Mouse (Mus musculus) lung, adult 10 weeks (tissue): Measurements from ENCODE around the gene Zfp787. TPM values are rescaled to one million over a fixed set of nuclear protein-coding genes. Genes with fewer than 3 reads are reported as not detected.

ENCODE experiments used
- polyA plus RNA-seq: library from polyadenylated mRNA; stranded (reverse); fragments of 350-450 nt; fragmentation: Illumina TruSeq; extraction: RNeasy Lipid Tissue Mini Kit (QIAGEN cat#74804); gene quantifications from one replicate; pipeline ENCODE4 v1.2.3, GENCODE M21; 2014; ENCODE audit warnings: low read depth, low replicate concordance; ENCODE audit not compliant: insufficient read depth

Zfp787 gene
- polyA plus RNA-seq: 20.2 TPM

GRCm38 (mm10) chr7:6155901-6156411, at the start of gene Zfp787:
Zfp787 (minus strand) TSS chr7:6155997.

GRCm38 (mm10) chr7:6196790-6197189, 41.0 kb upstream of the Zfp787 start, which contains the start of gene Galp:
Galp (plus strand) TSS chr7:6197090.

GRCm38 (mm10) chr7:6172006-6172649, 16.3 kb upstream of the Zfp787 start, which contains the start of gene Zfp444:
Zfp444 (plus strand) TSS chr7:6172226.

Other genes starting within 250 kb of the Zfp787 start
- gene Vmn1r65, start 145.0 kb downstream of the Zfp787 start, polyA plus RNA-seq: not detected
- not detected for gene Nlrp4c, start 110.8 kb downstream of the Zfp787 start, polyA plus RNA-seq
- 15.7 TPM for gene Zfp444, start 16.2 kb upstream of the Zfp787 start, polyA plus RNA-seq
- not detected for gene Galp, start 41.1 kb upstream of the Zfp787 start, polyA plus RNA-seq
- gene Zscan5b, start 66.3 kb upstream of the Zfp787 start, polyA plus RNA-seq: not detected
- not detected for gene Epp13, start 96.7 kb upstream of the Zfp787 start, polyA plus RNA-seq
- gene Zfp667, start 130.6 kb upstream of the Zfp787 start, polyA plus RNA-seq: 2.2 TPM
- gene Zfp583, start 175.3 kb upstream of the Zfp787 start, polyA plus RNA-seq: 1.8 TPM
- 0.27 TPM for gene Gm3854, start 187.8 kb upstream of the Zfp787 start, polyA plus RNA-seq
- 1.1 TPM for gene Zfp78, start 207.3 kb upstream of the Zfp787 start, polyA plus RNA-seq
- gene Zfp28, start 227.3 kb upstream of the Zfp787 start, polyA plus RNA-seq: 2.1 TPM
- not detected for gene Smim17, start 242.7 kb upstream of the Zfp787 start, polyA plus RNA-seq